Mouse (Mus musculus) CD4-positive, CD25-positive, alpha-beta regulatory T cell, adult 4 months (primary cell): ENCODE measurements around the gene Kif6. TPM values are rescaled to one million over a fixed set of nuclear protein-coding genes. Genes with fewer than 3 reads are reported as not detected.

Experiments
- ATAC-seq: one replicate; pipeline ENCODE4 v1.8.0; 2017
- polyA plus RNA-seq, 2 experiments: library from polyadenylated mRNA; unstranded; fragments of 100-300 nt; shearing (Covaris generic); gene quantifications; one replicate each; pipeline ENCODE4 v1.2.1; 2017

The Kif6 gene
- polyA plus RNA-seq, 2 experiments from 2014 or later = not detected

DNA sequence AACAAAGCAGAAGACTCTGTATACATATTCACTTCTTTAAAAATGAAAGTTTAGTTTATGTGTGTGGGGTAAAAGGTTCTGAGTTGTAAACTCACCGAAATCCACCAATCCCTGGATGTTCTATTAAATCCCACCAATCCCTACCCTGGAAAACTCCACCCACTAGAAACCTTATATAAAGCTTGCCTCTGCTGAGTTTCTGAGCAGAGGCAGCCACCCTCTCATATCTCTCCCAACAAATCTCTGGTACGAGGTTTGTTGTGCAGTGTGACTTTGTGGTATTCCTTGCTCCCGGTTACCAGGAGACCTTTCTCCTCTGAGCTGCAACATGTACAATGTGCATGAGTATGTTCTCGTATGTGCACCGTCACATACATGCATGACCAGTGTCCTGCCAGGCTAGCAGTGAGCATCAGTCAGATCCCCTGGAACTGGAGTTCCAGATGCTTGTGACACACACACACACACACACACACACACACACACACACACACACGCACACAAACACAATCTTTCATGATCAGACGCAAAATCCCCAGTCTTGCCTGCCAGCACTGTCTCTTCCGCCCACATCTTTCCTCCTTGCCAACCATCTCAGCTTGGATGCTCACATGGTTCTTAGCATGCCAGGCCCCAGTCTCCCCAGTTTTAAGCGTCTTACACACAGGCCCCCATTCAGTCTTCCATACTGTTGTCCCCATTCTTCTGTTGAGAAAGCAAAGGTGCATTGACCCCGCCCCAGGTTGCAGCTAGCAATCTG lies 245.3 kb downstream of the Kif6 start:
- no peak for ATAC-seq

DNA sequence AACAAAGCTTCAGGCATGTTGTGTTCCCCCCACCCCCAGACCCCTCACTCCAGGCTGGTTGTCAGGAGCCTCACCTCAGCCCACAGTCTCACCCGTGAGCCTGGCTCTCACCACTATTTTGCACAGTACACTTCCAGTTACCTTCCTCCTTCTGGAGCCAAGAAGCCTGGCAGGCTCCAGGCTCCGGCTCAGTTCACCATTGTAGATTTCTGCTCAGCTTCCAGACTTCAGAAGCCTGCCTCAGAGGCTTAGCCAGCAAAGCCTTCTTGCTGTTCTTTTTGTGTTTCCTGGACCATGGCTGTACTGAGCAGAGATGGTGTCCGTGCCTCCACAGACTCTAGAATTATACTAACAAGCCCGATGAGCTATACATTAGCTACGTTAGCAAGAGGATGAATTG lies 248.7 kb downstream of the Kif6 start:
- no peak for ATAC-seq

DNA sequence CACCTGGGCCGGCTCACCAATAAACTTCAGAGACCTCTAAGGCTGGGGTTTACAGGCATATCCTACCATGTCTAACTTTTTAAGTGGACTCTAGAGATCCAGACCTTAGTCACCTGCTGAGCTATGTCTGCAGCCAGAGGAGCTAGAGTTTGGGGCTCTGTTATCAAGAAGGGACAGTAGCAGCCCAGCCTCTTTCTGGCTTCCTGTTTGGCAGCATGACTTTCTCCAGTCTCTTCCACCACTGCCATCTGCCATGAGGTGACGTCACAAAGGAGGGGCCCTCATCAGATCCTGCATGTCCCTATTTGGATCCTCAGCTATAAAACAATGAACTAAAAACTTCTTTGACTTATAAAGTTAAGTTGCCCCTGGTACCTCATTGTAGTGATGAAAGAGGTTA lies 250.7 kb downstream of the Kif6 start:
- ATAC-seq = no peak

DNA sequence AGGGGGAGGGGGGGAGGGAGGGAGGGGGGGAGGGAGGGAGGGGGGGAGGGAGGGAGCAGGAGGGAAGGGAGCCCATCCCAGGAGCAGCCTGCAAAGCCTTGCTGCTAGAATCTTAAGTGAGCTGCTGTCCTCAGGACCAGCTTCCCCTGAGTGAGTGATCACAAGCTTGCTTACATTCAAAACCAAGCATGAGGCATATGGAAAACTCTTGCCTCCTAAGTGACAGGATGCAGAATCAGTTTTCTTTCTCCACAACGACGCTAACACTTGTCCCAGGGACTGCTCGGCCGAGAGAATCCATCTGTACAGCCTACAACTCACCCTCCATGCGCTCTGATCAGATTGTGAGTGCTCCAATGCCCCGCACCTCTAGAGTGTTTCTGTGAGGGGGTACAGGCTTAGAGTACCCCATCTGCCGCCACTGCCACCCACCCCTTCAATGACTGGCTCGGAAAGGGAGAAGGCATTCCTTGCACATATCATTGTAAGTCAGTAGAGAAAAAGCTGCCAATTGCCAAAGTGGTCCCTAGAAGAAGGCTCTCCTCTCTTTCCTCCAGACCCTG lies 251.8 kb downstream of the Kif6 start:
- no peak for ATAC-seq

DNA sequence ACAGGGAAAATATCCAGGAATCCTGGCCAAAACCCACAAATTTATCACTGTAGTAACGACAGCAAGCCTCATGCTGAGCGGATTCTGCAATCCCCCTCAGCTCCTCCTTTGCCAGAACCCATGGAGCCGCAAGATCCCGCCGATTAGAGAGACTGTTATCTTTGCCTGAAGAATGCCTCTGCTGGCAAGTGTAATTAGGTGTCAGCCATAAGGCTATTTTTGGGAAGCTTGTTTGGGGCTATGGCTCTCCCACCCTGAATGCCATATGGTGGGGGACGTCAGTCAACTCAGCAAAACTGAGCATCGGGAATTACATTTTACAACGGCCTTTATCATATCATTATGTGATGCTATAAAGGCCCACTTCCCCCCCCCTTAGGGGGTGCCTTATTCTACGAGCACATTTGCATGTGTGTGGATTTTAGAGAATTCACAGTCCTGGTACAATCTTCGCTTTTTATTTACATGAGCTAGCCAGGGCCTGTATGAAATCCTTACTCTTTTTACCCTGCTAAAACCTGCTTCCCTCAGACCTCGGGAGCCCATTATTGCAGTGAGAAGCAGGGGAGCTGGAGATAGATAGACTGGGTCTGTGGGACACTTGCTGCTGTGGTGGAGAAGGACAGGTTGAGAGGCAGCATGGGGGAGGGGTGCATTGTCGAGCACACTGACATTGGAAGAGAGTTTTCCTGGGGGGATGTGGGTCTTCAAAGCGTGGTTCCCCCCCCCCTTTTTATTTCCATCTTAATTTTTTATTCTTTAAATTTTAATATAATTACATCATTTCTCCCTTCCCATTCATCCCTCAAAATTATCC lies 252.6 kb downstream of the Kif6 start:
- no peak for ATAC-seq

DNA sequence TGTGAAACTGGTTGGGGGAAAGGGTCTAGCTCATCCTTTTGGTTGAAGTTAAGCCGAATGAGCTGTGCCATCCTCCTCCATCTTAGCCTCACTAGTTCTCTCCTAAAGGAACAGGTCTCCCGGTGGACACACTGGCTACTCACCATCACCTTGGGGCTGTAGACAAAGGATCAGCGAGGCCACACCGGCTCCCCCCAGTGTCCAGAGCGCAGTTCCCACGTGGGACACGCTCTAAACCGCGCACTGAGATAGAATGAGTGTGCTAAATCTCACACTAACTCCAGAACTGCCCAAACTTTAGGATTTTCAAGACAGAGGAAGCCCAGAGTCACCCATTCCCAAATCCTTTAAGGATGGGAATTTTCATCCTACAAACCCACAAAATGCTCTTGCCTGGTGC lies 254.3 kb downstream of the Kif6 start:
- ATAC-seq = no peak

DNA sequence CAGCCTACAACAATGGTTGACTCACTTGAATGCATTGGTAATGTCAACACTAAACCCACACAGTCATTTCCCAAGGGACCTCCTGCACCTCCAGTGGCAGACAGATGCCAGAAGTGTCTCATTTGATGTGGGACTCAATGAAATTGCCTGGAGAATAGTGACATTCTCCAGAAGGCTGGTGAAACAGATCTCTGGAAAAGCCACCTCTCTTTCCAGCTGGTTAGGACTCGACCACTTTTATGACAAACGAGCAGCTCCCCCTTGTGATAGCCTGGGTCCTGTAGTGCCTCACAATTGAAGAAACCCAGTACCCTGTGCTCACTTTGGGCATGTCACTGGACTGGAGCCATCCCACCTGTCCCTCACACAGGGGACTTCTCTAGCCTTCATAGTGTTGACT lies 257.4 kb downstream of the Kif6 start:
- ATAC-seq = no peak

DNA sequence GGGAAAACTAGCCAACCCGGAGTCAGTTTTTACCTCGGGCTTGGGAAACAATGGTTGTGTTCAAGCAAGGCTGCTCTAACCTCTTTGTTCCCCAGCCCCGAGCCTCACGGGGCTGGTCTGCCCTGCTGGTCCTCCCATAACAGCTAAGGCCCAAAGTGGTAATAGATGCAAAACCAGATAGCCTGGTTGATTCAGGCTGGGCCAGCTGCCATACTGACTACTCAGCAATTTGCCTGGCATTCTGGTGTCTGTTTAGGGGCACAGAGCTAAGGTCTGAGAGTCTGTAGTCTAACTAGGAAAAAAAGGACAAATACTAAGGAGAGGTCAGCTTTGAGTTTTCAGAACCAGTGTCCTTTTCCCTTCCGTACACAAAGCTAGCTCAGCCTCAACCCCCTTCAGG lies 259.8 kb downstream of the Kif6 start:
- ATAC-seq = no peak

DNA sequence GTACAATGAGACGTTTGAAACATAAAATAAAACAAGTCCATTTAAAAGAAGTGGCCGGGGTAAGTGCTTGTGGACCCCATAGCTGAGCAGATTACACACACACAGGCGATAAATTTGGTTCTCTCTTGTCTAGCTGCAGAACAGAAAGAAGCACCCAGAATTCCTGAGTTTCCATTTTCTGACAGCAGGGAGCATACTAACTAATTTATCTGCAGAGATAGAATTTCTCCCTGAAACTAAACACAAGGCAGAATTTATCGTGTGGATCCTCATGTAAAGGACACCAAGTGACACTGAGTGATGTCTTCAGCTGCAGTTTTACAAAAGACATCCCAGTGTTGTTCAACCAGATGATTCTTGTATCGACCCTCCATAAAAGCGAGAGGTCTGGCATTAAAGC lies 260.5 kb downstream of the Kif6 start:
- no peak for ATAC-seq

DNA sequence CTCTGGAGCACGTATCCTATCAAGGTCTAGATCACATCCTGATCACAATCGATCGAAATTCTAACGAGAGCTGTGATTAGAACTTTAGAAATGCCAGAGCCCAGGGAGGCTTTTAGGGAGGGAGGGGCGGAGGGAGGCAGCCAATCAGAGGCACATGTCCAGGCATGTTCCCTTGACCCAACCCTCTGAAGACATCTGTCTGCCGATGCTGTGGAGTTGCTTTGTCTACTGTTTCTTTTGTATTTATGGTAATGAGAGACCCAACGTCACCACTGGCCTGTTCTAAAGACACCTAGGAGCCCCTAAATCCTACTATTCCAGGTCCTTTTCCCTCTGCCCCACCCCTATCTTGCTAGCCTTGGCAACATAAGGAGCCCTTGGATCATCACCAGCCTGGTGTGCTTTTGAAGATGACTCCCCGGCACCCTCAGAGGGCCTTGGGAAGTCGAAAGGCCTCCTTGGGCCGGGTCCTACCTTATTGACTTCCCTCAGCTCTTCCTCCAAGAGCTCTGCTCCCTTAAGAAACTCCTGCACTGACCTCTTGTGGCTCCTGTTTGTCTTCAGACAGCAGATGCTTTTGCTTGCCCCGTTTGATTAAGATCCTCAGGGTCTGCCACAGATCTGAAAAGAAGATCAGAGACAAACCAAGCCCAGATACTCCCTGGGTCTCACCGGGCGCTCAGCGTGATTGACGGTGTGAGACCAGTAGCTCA lies 261.2 kb downstream of the Kif6 start:
- no peak for ATAC-seq

DNA sequence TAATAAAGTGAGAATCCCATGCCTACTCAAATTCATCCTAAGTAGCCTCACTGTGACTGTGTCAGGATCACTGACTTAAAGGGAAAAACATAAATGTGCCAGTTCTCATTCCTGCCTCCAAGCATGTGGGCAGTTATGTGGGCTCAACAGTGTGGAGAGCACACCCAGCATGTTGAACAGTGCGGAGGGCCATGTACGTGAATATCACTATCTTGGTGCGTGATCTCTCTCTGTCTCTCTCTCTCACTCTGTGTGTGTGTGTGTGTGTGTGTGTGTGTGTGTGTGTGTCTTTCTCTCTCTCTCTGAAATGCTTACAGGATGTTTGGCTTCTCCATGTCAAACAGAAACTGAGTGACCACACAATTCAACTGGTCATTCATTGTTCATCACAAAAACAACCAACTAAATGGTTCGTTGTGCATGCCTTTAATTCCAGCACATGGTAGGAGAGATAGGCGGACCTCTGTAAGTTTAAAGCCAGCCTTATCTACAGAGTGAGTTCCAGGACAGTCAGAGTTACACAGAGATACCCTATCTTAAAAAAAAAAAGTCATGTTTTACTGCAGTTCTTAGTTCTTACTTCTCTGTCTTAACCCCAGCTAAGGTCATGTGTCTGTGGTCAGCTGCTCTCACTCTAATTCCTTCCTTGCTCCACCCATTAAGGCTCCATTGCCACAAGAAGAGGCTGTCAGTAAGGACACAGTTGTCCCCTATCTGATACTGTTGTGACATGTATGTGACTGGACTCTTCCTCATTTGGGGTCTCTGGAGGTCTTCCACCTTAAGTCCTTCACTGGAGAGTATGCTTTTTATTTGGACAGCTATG lies 266.2 kb downstream of the Kif6 start:
- no peak for ATAC-seq

DNA sequence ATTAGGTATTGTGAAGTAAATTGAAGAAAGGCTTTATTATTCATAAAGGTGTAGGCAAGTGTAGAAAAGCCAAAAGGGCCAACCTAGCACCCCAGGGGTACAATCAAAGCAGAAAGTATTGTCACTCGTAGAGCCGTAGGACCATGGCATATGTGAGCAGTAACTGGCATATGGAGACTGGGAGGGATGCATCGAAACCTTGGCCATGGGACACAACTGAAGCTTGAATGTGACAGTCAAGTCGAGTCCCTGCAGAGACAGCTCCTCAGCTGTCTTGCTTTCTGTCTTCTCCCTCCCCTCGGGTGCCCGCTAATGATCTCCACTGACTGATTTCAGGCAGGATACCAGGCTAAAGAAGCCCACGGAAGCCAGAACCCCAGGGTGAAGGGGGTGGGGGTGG lies 266.9 kb downstream of the Kif6 start:
- no peak for ATAC-seq

DNA sequence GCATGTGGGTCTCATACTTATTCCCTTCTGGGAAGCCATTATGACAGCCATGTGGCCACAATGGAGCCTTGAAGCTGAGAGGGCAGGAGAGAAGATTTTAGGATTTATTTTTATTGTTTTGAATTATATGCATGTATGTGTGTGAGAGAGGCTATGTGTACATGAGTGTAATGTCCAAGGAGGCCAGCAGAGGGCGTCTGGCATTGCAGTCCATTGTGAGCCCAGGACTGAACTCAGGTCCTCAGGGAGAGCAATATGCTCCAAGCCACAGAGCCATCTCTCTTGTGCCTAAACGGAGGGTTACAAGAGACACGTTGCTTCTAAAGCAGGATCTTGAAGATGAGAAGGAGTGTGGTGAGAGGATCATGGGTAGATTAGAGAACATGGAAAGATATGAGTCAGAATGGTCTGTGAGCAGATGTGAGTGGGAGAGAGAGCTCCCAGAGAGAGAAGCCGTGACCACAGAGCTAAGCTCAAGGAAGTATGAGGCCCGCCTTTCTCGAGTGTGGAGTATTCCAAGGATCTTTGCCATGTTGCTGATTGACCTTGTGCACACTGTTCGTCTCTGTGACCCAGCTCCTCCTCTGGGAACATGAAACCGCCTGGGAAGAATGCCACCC lies 268.3 kb downstream of the Kif6 start:
- ATAC-seq = no peak

DNA sequence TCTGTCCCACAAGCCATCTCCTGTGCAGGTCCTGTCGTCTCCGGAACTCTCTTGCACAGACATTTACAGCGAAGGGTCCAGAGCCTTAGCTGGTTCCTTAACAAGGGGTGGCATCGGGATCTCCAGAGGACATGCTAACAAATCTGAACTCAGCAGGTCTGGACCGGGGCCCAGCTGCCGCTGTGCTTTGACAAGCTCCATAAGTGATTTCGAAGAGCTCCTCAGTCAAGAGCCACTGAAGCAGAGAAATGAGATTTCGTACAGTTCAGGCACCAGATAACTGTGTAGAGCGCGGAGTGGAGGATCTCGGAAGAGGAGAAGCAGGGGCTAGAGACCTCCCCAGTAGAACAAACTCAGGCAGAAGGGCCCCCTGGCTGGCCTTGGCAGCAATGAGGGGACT lies 270.1 kb downstream of the Kif6 start:
- ATAC-seq = no peak

DNA sequence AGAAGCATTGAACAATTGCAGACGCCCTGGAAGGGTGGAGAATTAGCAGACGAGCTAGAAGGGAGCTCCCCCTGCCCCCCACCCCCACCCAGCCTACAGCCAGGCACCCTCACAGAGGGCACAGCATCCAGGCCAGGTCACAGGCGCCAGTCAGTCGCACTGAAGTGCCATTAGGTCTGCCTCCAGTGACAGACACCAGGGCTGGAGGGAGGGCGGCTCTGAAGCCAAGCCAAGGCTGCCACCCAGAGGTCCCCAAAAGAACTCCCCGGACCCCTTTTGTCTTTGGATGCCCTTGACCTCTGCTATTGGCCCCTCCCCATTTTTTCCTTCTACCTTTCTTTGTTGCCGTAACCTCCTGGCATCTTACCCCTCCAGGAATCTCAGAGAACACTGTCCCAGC lies 274.7 kb downstream of the Kif6 start:
- no peak for ATAC-seq

DNA sequence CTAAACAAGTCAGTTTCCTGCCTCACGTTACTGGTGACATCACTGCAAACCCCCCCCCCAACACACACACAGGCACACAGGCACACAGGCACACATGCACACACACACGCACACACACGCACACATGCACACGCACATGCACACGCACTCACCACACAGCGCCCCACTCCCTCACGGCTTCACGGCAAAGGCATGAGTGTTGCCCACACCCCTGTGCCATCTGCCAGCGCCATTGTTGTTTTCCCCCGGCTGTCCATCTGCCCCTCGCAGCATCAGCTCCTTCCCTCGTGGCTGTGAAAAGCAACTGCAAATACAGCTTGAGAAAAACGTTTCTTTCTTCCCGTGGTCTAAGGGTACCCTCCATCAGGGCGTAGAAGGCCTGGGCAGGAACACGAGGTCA lies 275.9 kb downstream of the Kif6 start:
- no peak for ATAC-seq

DNA sequence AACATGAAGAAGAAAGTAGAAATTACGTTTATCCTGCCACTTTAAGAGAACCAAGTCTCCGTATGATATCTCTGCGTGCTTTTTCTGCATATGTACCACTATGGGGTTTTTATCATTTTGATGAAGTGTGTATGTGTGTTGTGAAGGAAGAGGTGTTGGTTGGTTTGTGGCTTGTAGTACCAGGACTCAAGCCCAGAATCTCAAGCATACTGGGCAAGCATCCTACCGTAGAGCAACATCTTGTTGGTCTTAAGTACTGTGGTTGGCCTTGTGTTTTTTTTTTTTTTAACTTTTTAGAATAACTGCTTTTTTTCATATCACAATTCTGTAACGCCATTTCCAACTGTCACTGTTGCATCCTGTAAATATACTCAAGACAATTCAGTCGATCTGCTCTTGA lies 277.5 kb downstream of the Kif6 start:
- ATAC-seq = no peak

DNA sequence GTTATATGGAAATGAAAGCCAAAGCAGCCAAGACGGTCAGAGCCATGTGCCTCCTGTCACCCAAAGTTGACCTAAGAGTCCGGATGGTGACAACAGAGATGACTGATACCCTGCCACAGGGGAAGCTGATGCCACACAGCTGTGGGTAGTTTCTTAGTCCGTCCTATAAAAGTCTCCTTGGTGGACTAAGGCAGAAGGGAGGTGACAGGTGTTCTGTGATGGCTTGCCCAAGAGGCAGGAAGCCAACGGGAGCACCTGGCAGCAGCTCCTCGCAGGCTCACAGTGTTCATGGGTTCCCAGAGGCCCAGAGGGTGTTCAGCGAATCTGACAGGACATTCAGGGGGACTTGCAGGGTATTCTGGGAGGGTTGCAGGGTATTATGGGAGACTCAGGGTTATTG lies 279.5 kb downstream of the Kif6 start:
- no peak for ATAC-seq

DNA sequence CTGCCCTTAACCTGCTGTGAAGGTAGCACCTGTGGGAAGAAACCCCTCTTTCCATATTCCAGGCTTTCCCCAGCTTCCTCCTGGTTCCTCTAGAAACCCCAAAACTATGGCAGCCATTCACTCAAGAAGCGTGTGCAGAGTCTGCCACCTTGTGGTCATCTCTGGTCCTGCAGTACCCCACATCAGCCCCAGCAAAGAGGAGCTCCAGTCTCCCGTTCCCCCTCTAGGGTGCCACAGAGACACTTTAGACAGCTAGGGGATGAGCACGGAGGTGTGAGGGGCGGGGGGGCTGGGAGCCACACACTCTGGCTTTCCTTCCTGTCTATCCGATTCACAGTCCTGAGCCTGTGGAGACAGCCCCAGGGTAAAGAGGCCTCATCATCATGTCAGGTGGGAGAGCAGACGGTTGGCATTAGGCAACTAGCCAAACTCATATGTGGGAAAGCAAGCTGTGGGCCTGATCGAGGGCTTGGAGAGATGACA lies 284.0 kb downstream of the Kif6 start:
- ATAC-seq = no peak

DNA sequence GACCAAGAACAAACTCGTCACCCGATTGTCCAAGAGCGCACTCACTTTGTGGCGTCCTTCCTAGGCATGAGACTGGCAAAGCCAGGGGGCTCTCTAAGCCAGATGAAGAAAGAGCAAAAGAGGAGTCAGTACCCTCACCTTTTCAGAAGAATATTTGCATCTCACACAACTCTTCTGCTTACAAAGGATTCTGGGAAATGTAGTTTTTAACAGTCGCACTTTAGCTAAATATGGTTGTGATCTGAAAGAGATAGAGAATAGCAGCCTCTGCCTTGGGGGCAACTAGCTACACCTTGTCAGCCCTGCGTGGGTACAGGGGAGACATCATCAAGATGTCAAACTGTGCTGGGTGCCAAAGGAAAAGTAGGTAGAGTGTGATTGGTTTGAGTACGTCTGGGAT lies 287.7 kb downstream of the Kif6 start:
- ATAC-seq = no peak

DNA sequence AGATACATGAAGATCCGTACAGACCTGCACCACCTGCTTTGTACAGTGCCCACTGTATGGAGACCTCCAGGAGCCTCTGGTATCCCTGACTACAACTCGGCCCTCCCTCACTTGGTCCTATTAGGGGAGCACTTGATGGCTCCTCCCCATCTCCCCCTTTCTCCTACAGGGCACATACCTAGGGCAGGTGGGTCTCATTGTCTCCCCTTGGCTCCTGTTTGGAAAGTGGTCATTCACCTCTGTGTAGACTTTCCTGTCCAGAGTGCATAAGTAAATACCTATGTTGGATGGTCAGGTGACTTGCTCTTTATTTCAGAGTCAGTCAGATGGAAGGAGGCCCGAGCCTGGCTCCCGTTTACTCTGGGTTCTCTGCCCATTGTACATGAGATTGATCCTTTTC lies 308.5 kb downstream of the Kif6 start:
- no peak for ATAC-seq

DNA sequence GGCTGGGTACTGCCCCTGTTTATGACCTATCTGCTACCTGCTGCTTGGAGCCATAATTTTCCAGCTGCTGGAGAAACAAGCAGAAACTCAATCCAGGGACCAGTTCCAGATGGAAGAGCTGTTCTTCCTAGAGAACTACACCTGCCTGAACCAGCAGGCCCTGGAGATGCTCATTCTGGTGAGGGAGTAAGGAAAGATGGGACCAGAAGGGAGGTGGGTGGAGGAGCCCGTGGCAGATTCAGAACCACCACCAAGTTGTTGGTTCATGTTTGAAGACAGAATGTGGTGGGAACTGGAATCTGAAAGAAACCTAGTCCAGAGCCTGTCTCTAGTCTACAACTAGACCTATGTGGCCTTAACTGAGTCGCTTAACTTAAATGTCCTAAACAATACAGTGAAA lies 312.7 kb downstream of the Kif6 start:
- no peak for ATAC-seq
